Mouse (Mus musculus): Measurements from ENCODE around the gene Rgs8. TPM values are rescaled to one million over a fixed set of nuclear protein-coding genes. Genes with fewer than 3 reads are reported as not detected.

Gene Rgs8
- polyA plus RNA-seq, 1 experiment = 0.02 TPM

DNA sequence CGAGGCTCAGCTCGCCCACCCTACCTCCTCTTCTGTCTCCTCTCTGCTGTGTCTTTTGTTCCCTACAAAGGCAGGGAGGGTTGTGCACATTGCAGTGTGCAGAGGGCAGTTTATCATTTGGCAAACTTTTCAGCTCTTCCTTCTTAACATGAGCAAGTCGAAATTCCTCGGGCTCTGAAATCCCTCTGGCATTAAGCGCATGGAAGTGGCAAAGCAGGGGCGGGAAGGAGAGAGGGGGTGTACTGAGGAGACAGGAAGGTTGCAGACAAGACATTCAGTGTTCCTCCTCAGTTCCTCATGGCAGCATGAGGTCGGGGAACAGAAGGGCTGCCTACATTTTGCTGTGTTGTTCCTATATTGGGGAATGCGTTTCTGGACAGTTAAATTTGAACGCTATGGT lies 19.9 kb downstream of the Rgs8 start:
- TF ChIP-seq CTCF (conservative IDR thresholded peaks at IDR 0.05; ENCODE audit: insufficient read depth, insufficient read length, low read depth, low read length) (no peak), POLR2A (IDR thresholded peaks at IDR 0.05; ENCODE audit: low read depth, low read length) (no peak)
- Histone ChIP-seq H3K27me3 (replicated peaks; ENCODE audit: control insufficient read depth, insufficient read depth, low read length) (no peaks in the 10 kb centered on the region), H3K27ac (ENCODE audit: insufficient read depth, low read depth, low read length) (no peak overlapping the region), H3K4me1 (ENCODE audit: control insufficient read depth, insufficient read depth, low read length) (no peaks in the 10 kb centered on the region), H3K4me3 (ENCODE audit: insufficient read depth, low read depth, low read length) (no peak overlapping the region), H3K36me3 (ENCODE audit: control insufficient read depth, insufficient read depth, low read length) (no peaks in the 10 kb centered on the region)
- no peak for DNase-seq
- WGBS = 68% methylated on average over 9 of the region's 9 CpGs

DNA sequence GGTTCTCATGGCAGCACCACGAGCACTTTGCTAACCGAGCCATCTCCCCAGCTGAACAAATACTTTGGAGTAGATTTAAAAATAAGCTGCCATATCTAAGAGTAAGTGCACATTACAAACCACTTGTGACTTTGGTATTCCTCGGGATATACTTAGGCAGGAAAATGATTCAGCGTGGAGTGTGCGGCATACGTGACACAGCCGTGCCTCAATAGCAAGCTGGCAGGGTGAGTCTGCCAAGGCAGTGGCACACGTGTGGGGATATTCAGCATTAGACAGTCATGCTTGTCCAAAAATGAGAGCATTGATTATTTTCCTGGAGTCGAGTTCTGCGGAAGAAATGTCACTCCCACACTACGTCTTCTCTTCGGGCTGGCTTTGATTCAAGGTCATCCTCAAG lies 21.1 kb downstream of the Rgs8 start:
- 70% methylated on average over 12 of the region's 12 CpGs for WGBS
- H3K27me3 ChIP-seq (replicated peaks; ENCODE audit: control insufficient read depth, insufficient read depth, low read length) = no peaks in the 10 kb centered on the region
- TF ChIP-seq POLR2A (IDR thresholded peaks at IDR 0.05; ENCODE audit: low read depth, low read length) (no peak), CTCF (conservative IDR thresholded peaks at IDR 0.05; ENCODE audit: insufficient read depth, insufficient read length, low read depth, low read length) (no peak)
- peaks cover 3% of the 10 kb centered on the region; the same call in 1 of the 2 replicates for H3K4me1 ChIP-seq (ENCODE audit: control insufficient read depth, insufficient read depth, low read length)
- H3K27ac ChIP-seq (ENCODE audit: insufficient read depth, low read depth, low read length) = no peak overlapping the region
- no peak overlapping the region for H3K4me3 ChIP-seq (ENCODE audit: insufficient read depth, low read depth, low read length)
- no peak for DNase-seq
- no peaks in the 10 kb centered on the region for H3K36me3 ChIP-seq (ENCODE audit: control insufficient read depth, insufficient read depth, low read length)

DNA sequence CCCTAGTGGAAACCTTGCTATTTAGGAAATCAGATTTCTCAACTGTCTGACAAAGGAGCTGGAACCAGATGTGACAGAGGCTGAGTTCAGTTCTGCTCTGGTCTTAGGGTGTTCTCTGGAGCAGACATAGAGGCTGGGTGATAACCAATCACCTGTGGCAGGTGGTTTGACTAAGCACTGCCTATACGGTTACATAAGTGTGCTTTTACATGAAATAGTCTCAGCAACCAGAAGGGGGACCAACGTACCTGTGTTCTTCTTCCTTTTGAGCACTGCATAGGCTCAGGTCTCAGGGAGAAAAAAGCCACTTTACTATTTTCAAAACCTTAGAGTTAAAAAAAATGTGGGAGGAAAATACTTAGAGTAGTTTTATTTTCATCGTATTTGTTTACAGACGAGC lies 22.8 kb downstream of the Rgs8 start:
- no peak for TF ChIP-seq CTCF (conservative IDR thresholded peaks at IDR 0.05; ENCODE audit: insufficient read depth, insufficient read length, low read depth, low read length)
- no peak for TF ChIP-seq POLR2A (IDR thresholded peaks at IDR 0.05; ENCODE audit: low read depth, low read length)
- Histone ChIP-seq H3K27ac (ENCODE audit: insufficient read depth, low read depth, low read length) (no peak overlapping the region), H3K4me1 (ENCODE audit: control insufficient read depth, insufficient read depth, low read length) (peaks cover 11% of the 10 kb centered on the region; the same call in 1 of the 2 replicates), H3K4me3 (ENCODE audit: insufficient read depth, low read depth, low read length) (no peak overlapping the region), H3K27me3 (replicated peaks; ENCODE audit: control insufficient read depth, insufficient read depth, low read length) (no peaks in the 10 kb centered on the region), H3K36me3 (ENCODE audit: control insufficient read depth, insufficient read depth, low read length) (no peaks in the 10 kb centered on the region)
- DNase-seq = no peak
- WGBS = 54% methylated on average over 4 of the region's 4 CpGs

DNA sequence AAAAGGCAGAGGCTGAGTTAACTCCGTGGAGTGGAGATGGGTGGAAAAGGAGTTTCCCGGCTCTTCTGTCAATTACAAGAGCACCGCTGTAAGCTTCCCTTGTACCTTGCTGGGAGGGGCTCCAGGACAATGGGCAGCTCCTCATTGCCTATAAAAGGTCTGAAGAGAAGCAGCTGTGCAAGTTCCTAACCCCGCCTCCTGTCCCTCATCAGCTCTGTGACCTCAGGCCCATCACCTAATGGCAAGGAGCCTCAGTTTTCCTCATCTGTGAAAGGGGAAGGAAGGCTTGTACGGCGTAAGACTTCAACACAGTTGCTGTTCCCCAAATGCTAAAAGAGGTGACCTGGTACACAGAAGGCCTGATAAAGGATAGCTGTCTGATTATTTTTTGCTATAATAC lies 24.8 kb downstream of the Rgs8 start:
- Histone ChIP-seq H3K36me3 (ENCODE audit: control insufficient read depth, insufficient read depth, low read length) (no peaks in the 10 kb centered on the region), H3K27me3 (replicated peaks; ENCODE audit: control insufficient read depth, insufficient read depth, low read length) (no peaks in the 10 kb centered on the region), H3K27ac (ENCODE audit: insufficient read depth, low read depth, low read length) (no peak overlapping the region), H3K4me3 (ENCODE audit: insufficient read depth, low read depth, low read length) (no peak overlapping the region), H3K4me1 (ENCODE audit: control insufficient read depth, insufficient read depth, low read length) (peaks cover 11% of the 10 kb centered on the region; the same call in 1 of the 2 replicates)
- no peak for DNase-seq
- TF ChIP-seq CTCF (conservative IDR thresholded peaks at IDR 0.05; ENCODE audit: insufficient read depth, insufficient read length, low read depth, low read length) = no peak
- no peak for TF ChIP-seq POLR2A (IDR thresholded peaks at IDR 0.05; ENCODE audit: low read depth, low read length)
- WGBS = 81% methylated on average over 6 of the region's 6 CpGs

DNA sequence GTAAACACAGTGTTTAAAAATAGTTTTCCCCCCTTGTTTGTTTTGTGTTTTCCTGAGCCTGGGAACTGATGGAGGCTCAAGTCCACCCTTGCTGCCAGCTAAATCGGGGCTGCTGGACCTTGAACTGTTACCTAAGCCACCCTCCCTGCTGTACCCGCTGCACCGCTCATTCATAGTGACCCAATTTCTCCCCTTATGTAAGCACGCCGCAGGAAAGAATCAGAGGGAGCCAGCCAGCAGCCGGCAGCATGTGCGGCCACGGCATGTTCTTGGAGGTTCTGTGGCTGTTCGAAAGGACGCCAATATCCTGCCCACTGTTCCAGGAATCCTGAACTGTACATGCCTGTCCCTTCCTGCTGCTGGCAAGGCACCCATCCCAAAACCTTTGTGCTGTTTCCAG lies 26.3 kb downstream of the Rgs8 start:
- TF ChIP-seq POLR2A (IDR thresholded peaks at IDR 0.05; ENCODE audit: low read depth, low read length) (no peak), CTCF (conservative IDR thresholded peaks at IDR 0.05; ENCODE audit: insufficient read depth, insufficient read length, low read depth, low read length) (no peak)
- Histone ChIP-seq H3K36me3 (ENCODE audit: control insufficient read depth, insufficient read depth, low read length) (no peaks in the 10 kb centered on the region), H3K27ac (ENCODE audit: insufficient read depth, low read depth, low read length) (no peak overlapping the region), H3K27me3 (replicated peaks; ENCODE audit: control insufficient read depth, insufficient read depth, low read length) (no peaks in the 10 kb centered on the region), H3K4me3 (ENCODE audit: insufficient read depth, low read depth, low read length) (no peak overlapping the region), H3K4me1 (ENCODE audit: control insufficient read depth, insufficient read depth, low read length) (peaks cover 11% of the 10 kb centered on the region; the same call in 1 of the 2 replicates)
- DNase-seq = peak; percentile 93
- 16% methylated on average over 10 of the region's 10 CpGs for whole genome bisulfite sequencing

DNA sequence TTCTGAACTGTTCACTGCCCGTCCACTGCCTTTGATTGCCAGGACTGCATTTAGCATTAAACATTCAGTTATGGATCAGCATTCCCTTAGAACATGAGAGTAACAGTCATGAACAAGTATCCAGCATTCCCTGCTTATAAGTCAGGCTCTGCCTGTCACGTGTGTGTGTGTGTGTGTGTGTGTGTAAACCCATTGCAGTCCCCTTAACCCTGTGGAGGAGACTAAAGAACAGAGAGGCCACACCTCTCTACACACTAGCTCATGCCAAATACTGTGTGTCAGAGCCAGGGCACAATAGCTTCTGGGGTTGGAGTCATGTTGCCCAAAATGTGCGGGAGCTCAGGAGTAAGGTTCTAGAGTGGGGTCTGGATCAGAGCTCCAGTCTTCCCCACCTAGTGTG lies 26.8 kb downstream of the Rgs8 start:
- H3K27me3 ChIP-seq (replicated peaks; ENCODE audit: control insufficient read depth, insufficient read depth, low read length) = no peaks in the 10 kb centered on the region
- WGBS = 52% methylated on average over 3 of the region's 3 CpGs
- H3K36me3 ChIP-seq (ENCODE audit: control insufficient read depth, insufficient read depth, low read length) = no peaks in the 10 kb centered on the region
- no peak overlapping the region for H3K27ac ChIP-seq (ENCODE audit: insufficient read depth, low read depth, low read length)
- H3K4me1 ChIP-seq (ENCODE audit: control insufficient read depth, insufficient read depth, low read length) = peaks cover 11% of the 10 kb centered on the region; the same call in 1 of the 2 replicates
- no peak overlapping the region for H3K4me3 ChIP-seq (ENCODE audit: insufficient read depth, low read depth, low read length)
- TF ChIP-seq CTCF (conservative IDR thresholded peaks at IDR 0.05; ENCODE audit: insufficient read depth, insufficient read length, low read depth, low read length) (no peak), POLR2A (IDR thresholded peaks at IDR 0.05; ENCODE audit: low read depth, low read length) (no peak)
- DNase-seq = no peak

DNA sequence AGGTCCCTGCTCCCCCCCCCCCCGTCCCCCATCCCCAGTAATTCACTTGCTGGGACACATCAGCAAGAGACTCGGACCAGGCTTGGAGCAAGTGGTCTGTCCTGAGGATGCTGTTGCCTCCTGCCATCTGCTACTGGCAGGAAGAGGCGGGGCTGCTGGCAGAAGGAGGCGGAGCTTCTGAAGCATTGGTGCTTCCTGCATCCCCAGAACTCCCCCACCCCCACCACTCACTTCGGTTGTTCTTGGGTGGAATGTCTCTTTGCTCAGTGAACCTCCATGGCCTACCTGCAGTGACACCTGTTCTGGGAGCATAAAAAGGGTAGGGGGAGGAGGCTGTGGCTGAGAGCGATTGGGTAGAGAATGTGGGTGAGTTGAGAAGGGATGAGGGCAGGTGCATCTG lies 27.5 kb downstream of the Rgs8 start:
- WGBS = 69% methylated on average over 6 of the region's 6 CpGs
- Histone ChIP-seq H3K27ac (ENCODE audit: insufficient read depth, low read depth, low read length) (no peak overlapping the region), H3K4me3 (ENCODE audit: insufficient read depth, low read depth, low read length) (no peak overlapping the region), H3K36me3 (ENCODE audit: control insufficient read depth, insufficient read depth, low read length) (no peaks in the 10 kb centered on the region), H3K4me1 (ENCODE audit: control insufficient read depth, insufficient read depth, low read length) (peaks cover 11% of the 10 kb centered on the region; the same call in 1 of the 2 replicates), H3K27me3 (replicated peaks; ENCODE audit: control insufficient read depth, insufficient read depth, low read length) (no peaks in the 10 kb centered on the region)
- TF ChIP-seq POLR2A (IDR thresholded peaks at IDR 0.05; ENCODE audit: low read depth, low read length) (no peak), CTCF (conservative IDR thresholded peaks at IDR 0.05; ENCODE audit: insufficient read depth, insufficient read length, low read depth, low read length) (no peak)
- no peak for DNase-seq
